Mouse (Mus musculus): ENCODE data around the gene Gm21915. TPM values are rescaled to one million over a fixed set of nuclear protein-coding genes. Genes with fewer than 3 reads are reported as not detected.

Gm21915 gene
- polyA plus RNA-seq, 1 experiment: not detected

GRCm38 (mm10) chr9:40700253-40700652 is 29.8 kb downstream of the Gm21915 start:
- TF ChIP-seq CTCF (IDR thresholded peaks at IDR 0.05; ENCODE audit: insufficient read depth, low read depth, low read length) (no peak), POLR2A (IDR thresholded peaks at IDR 0.05; ENCODE audit: insufficient read depth, low read depth, low read length) (no peak)
- H3K4me3 ChIP-seq (ENCODE audit: insufficient read depth, low read depth, low read length): no peak overlapping the region
- H3K4me1 ChIP-seq (ENCODE audit: control insufficient read depth, insufficient read depth, low read length): peaks cover 3% of the 10 kb centered on the region
- WGBS: 95% methylated on average over 5 of the region's 5 CpGs
- H3K27ac ChIP-seq (ENCODE audit: insufficient read depth, low read depth, low read length): no peak overlapping the region

GRCm38 (mm10) chr9:40704364-40705276 is 34.2 kb downstream of the Gm21915 start:
- TF ChIP-seq CTCF (IDR thresholded peaks at IDR 0.05; ENCODE audit: insufficient read depth, low read depth, low read length) (no peak), POLR2A (IDR thresholded peaks at IDR 0.05; ENCODE audit: insufficient read depth, low read depth, low read length) (no peak)
- Histone ChIP-seq H3K27ac (ENCODE audit: insufficient read depth, low read depth, low read length) (no peak overlapping the region), H3K4me1 (ENCODE audit: control insufficient read depth, insufficient read depth, low read length) (peaks cover 9% of the 10 kb centered on the region), H3K4me3 (ENCODE audit: insufficient read depth, low read depth, low read length) (no peak overlapping the region)
- 76% methylated on average over 10 of the region's 10 CpGs for WGBS

- 42% methylated on average over 12 of the region's 12 CpGs for WGBS
- H3K27ac ChIP-seq (ENCODE audit: insufficient read depth, low read depth, low read length): no peak overlapping the region
- H3K4me1 ChIP-seq (ENCODE audit: control insufficient read depth, insufficient read depth, low read length): peaks cover 9% of the 10 kb centered on the region
- TF ChIP-seq CTCF (IDR thresholded peaks at IDR 0.05; ENCODE audit: insufficient read depth, low read depth, low read length) (no peak), POLR2A (IDR thresholded peaks at IDR 0.05; ENCODE audit: insufficient read depth, low read depth, low read length) (no peak)
- no peak overlapping the region for H3K4me3 ChIP-seq (ENCODE audit: insufficient read depth, low read depth, low read length)
Measured at GRCm38 (mm10) chr9:40708448-40709140, 38.2 kb downstream of the Gm21915 start.

GRCm38 (mm10) chr9:40709141-40709537 is 38.7 kb downstream of the Gm21915 start:
- TF ChIP-seq POLR2A (IDR thresholded peaks at IDR 0.05; ENCODE audit: insufficient read depth, low read depth, low read length): no peak
- no peak for TF ChIP-seq CTCF (IDR thresholded peaks at IDR 0.05; ENCODE audit: insufficient read depth, low read depth, low read length)
- Histone ChIP-seq H3K27ac (ENCODE audit: insufficient read depth, low read depth, low read length) (no peak overlapping the region), H3K4me1 (ENCODE audit: control insufficient read depth, insufficient read depth, low read length) (peaks cover 9% of the 10 kb centered on the region), H3K4me3 (ENCODE audit: insufficient read depth, low read depth, low read length) (no peak overlapping the region)
- 70% methylated on average over 7 of the region's 7 CpGs for WGBS

DNA sequence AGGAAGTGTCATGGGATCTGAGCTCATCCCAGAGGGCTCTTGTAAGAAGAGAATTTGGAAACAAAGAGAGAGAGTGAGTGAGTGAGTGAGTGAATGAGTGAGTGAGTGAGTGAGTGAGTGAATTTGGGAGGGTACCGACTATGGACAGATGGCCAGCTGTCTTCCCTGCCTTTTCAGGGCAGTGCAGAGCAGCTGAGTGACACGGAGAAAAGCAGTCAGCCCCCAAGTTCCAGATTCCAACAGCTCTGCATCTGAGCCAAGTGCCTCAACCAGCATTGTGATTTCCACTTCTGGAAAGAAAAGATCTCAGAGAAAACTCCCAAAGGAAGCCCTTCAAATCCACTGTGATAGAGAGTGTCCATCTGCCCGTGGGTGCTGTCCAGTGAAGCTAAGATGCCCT is 39.2 kb downstream of the Gm21915 start:
- 57% methylated on average over 3 of the region's 3 CpGs for WGBS
- H3K27ac ChIP-seq (ENCODE audit: insufficient read depth, low read depth, low read length): no peak overlapping the region

GRCm38 (mm10) chr9:40709991-40710390 is 39.6 kb downstream of the Gm21915 start:
- no peak overlapping the region for H3K27ac ChIP-seq (ENCODE audit: insufficient read depth, low read depth, low read length)
- H3K4me3 ChIP-seq (ENCODE audit: insufficient read depth, low read depth, low read length): no peak overlapping the region
- 53% methylated on average over 3 of the region's 3 CpGs for WGBS
- H3K4me1 ChIP-seq (ENCODE audit: control insufficient read depth, insufficient read depth, low read length): peaks cover 9% of the 10 kb centered on the region
- no peak for TF ChIP-seq POLR2A (IDR thresholded peaks at IDR 0.05; ENCODE audit: insufficient read depth, low read depth, low read length)
- TF ChIP-seq CTCF (IDR thresholded peaks at IDR 0.05; ENCODE audit: insufficient read depth, low read depth, low read length): no peak

More for the DNA sequence above, 39.2 kb downstream of the Gm21915 start:
- TF ChIP-seq CTCF (IDR thresholded peaks at IDR 0.05; ENCODE audit: insufficient read depth, low read depth, low read length) (no peak), POLR2A (IDR thresholded peaks at IDR 0.05; ENCODE audit: insufficient read depth, low read depth, low read length) (no peak)
- H3K4me1 ChIP-seq (ENCODE audit: control insufficient read depth, insufficient read depth, low read length): peaks cover 9% of the 10 kb centered on the region
- H3K4me3 ChIP-seq (ENCODE audit: insufficient read depth, low read depth, low read length): no peak overlapping the region

DNA sequence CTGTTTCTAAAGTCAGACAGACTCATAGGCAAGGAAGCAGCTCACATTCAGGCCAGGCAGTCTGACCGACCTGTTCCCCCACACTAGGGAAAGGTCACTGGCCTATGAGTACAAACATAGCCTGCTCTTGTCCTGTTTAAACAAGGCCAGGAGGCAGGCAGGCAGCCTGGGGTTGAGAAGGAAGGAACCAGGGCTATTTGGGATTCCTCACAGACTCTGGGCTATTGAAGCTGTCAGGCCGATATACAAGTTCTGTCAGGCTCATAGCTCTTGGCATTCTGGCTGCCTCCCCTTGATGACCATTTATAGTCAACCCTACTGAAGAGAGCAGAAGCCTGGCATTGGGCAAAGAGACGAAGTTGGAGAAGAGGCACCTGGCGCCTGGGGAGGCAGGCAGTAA is 41.2 kb downstream of the Gm21915 start:
- no peak overlapping the region for H3K4me3 ChIP-seq (ENCODE audit: insufficient read depth, low read depth, low read length)
- WGBS: 83% methylated on average over 4 of the region's 4 CpGs
- no peak for TF ChIP-seq CTCF (IDR thresholded peaks at IDR 0.05; ENCODE audit: insufficient read depth, low read depth, low read length)
- no peak for TF ChIP-seq POLR2A (IDR thresholded peaks at IDR 0.05; ENCODE audit: insufficient read depth, low read depth, low read length)
- peaks cover 9% of the 10 kb centered on the region for H3K4me1 ChIP-seq (ENCODE audit: control insufficient read depth, insufficient read depth, low read length)
- H3K27ac ChIP-seq (ENCODE audit: insufficient read depth, low read depth, low read length): no peak overlapping the region

GRCm38 (mm10) chr9:40717182-40717874 is 46.9 kb downstream of the Gm21915 start:
- peaks cover 4% of the 10 kb centered on the region; the same call in 1 of the 2 replicates for H3K4me1 ChIP-seq (ENCODE audit: control insufficient read depth, insufficient read depth, low read length)
- no peak overlapping the region for H3K4me3 ChIP-seq (ENCODE audit: insufficient read depth, low read depth, low read length)
- H3K27ac ChIP-seq (ENCODE audit: insufficient read depth, low read depth, low read length): no peak overlapping the region
- no peak for TF ChIP-seq POLR2A (IDR thresholded peaks at IDR 0.05; ENCODE audit: insufficient read depth, low read depth, low read length)
- 72% methylated on average over 18 of the region's 18 CpGs for WGBS

GRCm38 (mm10) chr9:40717875-40718185 is 47.4 kb downstream of the Gm21915 start:
- WGBS: 79% methylated on average over 7 of the region's 7 CpGs

More at GRCm38 (mm10) chr9:40717875-40718185, 47.4 kb downstream of the Gm21915 start:
- TF ChIP-seq CTCF (IDR thresholded peaks at IDR 0.05; ENCODE audit: insufficient read depth, low read depth, low read length) (no peak), POLR2A (IDR thresholded peaks at IDR 0.05; ENCODE audit: insufficient read depth, low read depth, low read length) (no peak)
- no peak overlapping the region for H3K27ac ChIP-seq (ENCODE audit: insufficient read depth, low read depth, low read length)
- H3K4me3 ChIP-seq (ENCODE audit: insufficient read depth, low read depth, low read length): no peak overlapping the region
- H3K4me1 ChIP-seq (ENCODE audit: control insufficient read depth, insufficient read depth, low read length): peaks cover 4% of the 10 kb centered on the region; the same call in 1 of the 2 replicates

Other genes with a start within 250 kb of the Gm21915 start
- gene Gramd1b, start 139.2 kb upstream of the Gm21915 start, polyA plus RNA-seq (2012; ENCODE audit: insufficient read depth, insufficient read length, low replicate concordance, missing spikeins): 62.3 and 117 TPM in 2 replicates
- gene Clmp, start 15.3 kb downstream of the Gm21915 start, polyA plus RNA-seq (2012; ENCODE audit: insufficient read depth, insufficient read length, low replicate concordance, missing spikeins): not detected in 2 replicates
- 1,623 and 1,837 TPM in 2 replicates for gene Hspa8, start 130.4 kb downstream of the Gm21915 start, polyA plus RNA-seq (2012; ENCODE audit: insufficient read depth, insufficient read length, low replicate concordance, missing spikeins)
- gene Bsx, start 203.5 kb downstream of the Gm21915 start, polyA plus RNA-seq (2012; ENCODE audit: insufficient read depth, insufficient read length, low replicate concordance, missing spikeins): not detected in 2 replicates